Comparison of ENCODE assay signal across 22 mouse cellular contexts in the genomic region with DNA sequence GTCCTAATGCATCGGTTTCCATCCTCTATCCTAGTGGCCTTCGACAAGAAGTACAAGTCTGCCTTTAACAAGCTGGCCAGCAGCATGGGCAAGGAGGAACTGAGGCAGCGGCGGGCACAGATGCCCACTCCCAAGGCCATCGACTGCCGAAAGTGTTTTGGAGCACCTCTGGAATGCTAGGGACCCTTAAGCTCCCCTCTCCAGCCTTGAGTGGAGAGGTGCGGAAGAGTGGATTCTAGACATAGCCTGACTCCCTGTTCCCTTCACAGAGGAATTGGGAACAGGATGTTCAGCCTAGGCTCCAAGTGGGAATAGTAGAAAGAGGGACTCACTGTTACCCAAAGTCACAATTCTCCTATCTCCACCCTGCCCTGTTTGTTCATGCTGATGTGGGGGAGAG. TPM values are rescaled to one million over a fixed set of nuclear protein-coding genes. Genes with fewer than 3 reads are reported as not detected.
A peak's percentile ranks its signal among the peaks of the same experiment; 100 is the strongest.
DNase-seq lines count a peak whose midpoint lies in the region; TF ChIP-seq lines count a peak whose summit lies in the region.
"Had no signal": no experiment of that assay in that cellular context is flagged by ENCODE, and none has a peak within 500 bp of the region (broad histone marks: within the 10 kb centered on the region; RNA-seq: fewer than 3 reads in every experiment).

No protein-coding gene starts in this region.

- intact Hi-C loops in heart, postnatal 14 days (cut with DNase I): no loop called here

- H3K27ac ChIP-seq in cortical plate, adult 2 months (ENCODE audit: insufficient read depth, low read length): peak overlapping the region; percentile 72; the same call in 1 of the 2 replicates
- H3K27ac ChIP-seq: embryonic facial prominence, embryonic 15.5 days; forebrain, embryonic 10.5 days; hindbrain, embryonic 15.5 days had no signal

- no peak for TF ChIP-seq CTCF in cortical plate, adult 2 months (IDR thresholded peaks at IDR 0.05; ENCODE audit: extremely low read depth, insufficient read depth, low read length)

- no peak for TF ChIP-seq POLR2A in cortical plate, adult 2 months (IDR thresholded peaks at IDR 0.05; ENCODE audit: extremely low read depth, insufficient read depth, low read length)

- no peak overlapping the region for H3K4me3 ChIP-seq in cortical plate, adult 2 months (ENCODE audit: insufficient read depth, low read length)
- H3K4me3 ChIP-seq: embryonic facial prominence, embryonic 15.5 days; erythroblast, embryonic 14.5 days; forebrain, embryonic 10.5 days; heart, embryonic 12.5 days; hindbrain, embryonic 15.5 days had no signal

- H3K4me1 ChIP-seq in cortical plate, adult 2 months (ENCODE audit: control insufficient read depth, insufficient read depth, low read length): no peaks in the 10 kb centered on the region
- H3K4me1 ChIP-seq: embryonic facial prominence, embryonic 15.5 days; hindbrain, embryonic 15.5 days had no signal

- peak; percentile 19 for DNase-seq in cerebellum, adult 11-12 months
- DNase-seq in cerebellum, adult 18-20 months: no peak
- peak; percentile 62 for DNase-seq in heart, adult 11 months
- no peak for DNase-seq in heart, postnatal 14 days
- peak; percentile 39 to 62 for DNase-seq in lung, adult 18-20 months
- DNase-seq in lung, postnatal 25 days (ENCODE audit: low spot score): no peak
- DNase-seq: adrenal gland, adult 8-10 months; adrenal gland, postnatal 36 days; B cell, adult 2 months; cerebellum, adult 11 months; embryo, embryonic 11 days; gastrocnemius, postnatal 36 days; heart, adult 18-20 months; heart, postnatal 36 days had no signal

RNA-seq across cellular contexts. Expression of a gene that starts 13.2 kb away (rescaled TPM):
- total RNA-seq in heart, postnatal 14 days (2021): 10 to 100 TPM; 47.2 to 52.9 TPM
- polyA plus RNA-seq in cortical plate, adult 2 months (2012; rRNA removed): 33.2 and 35.4 TPM in 2 replicates

RNA-seq across cellular contexts. Expression of a gene that starts 14.8 kb away (rescaled TPM):
- 10 to 100 TPM; 21.1 to 23.6 TPM for total RNA-seq in heart, postnatal 14 days (2021)
- polyA plus RNA-seq in cortical plate, adult 2 months (2012; rRNA removed): 40.4 and 47.3 TPM in 2 replicates

RNA-seq across cellular contexts. Expression of a gene that starts 25.8 kb away (rescaled TPM):
- 10 to 100 TPM; 19.5 to 21.7 TPM for total RNA-seq in heart, postnatal 14 days (2021)
- 45.7 and 48.8 TPM in 2 replicates for polyA plus RNA-seq in cortical plate, adult 2 months (2012; rRNA removed)

RNA-seq across cellular contexts. Expression of a gene that starts 31.8 kb away (rescaled TPM):
- 10 to 100 TPM; 94.0 to 95.4 TPM for total RNA-seq in heart, postnatal 14 days (2021)
- polyA plus RNA-seq in cortical plate, adult 2 months (2012; rRNA removed): 32.4 and 34.5 TPM in 2 replicates

RNA-seq across cellular contexts. Expression of a gene that starts 36.4 kb away (rescaled TPM):
- not detected for total RNA-seq in heart, postnatal 14 days (2021)
- polyA plus RNA-seq in cortical plate, adult 2 months (2012; rRNA removed): 0.27 and 0.49 TPM in 2 replicates
- total RNA-seq: gastrocnemius, adult 8-10 months; heart, postnatal 36 days had no signal
- polyA plus RNA-seq: erythroblast, embryonic 14.5 days; G1E had no signal

Comparison
In these comparisons a context has a peak if more than half of its experiments do, and no peak if none do; other contexts are left out.
1. DNase-seq: peak in cerebellum, adult 11-12 months (single experiment), heart, adult 11 months (single experiment) and lung, adult 18-20 months (2 of 2); none in cerebellum, adult 18-20 months (0 of 2), heart, postnatal 14 days (0 of 2) and lung, postnatal 25 days (single experiment).